Mouse (Mus musculus) left cerebral cortex, adult 6 months (tissue): ENCODE measurements around the gene Apoa5. TPM values are rescaled to one million over a fixed set of nuclear protein-coding genes. Genes with fewer than 3 reads are reported as not detected.

ENCODE experiments used
- long read RNA-seq, 2 experiments: library from polyadenylated mRNA; unstranded; transcript quantifications; one replicate each; pipeline ENCODE4 v2.0.0; 2019 to 2020
- polyA plus RNA-seq: library from polyadenylated mRNA; unstranded; fragments of <200 nt; fragmentation: Nextera tagmentation; gene quantifications from 2 replicates; pipeline ENCODE4 v1.2.3, GENCODE M21; 2021

Gene Apoa5
- not detected in 2 replicates for polyA plus RNA-seq
- long read RNA-seq, experiment 1: 0 reads
- long read RNA-seq, experiment 2: 0 reads

DNA sequence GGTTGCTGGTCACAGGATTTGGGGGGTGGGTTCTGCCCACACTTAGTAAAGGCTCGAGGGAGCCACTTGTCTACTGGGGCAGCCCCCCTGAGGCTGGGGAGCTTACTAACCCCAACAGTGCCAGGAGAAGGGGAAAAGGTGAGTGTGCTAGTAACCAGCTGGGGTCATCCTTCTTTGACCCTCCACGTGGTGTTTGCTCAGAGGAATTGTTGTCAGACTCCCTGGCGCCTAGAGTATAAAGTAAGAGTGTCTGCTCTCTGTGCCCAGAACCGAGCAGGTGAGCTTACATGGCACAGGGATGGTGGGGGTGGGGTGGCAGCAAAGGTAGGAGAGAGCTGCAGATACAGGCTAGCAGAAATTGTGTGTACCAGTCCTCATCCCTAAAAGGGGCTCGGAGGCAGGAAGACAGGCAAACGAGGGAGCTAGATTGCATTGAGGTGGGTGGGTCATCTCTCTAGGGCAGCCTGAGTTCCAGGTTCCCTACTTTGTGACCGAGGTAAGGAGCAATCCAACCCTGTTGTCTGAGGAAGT is at the start of gene Apoa5:
TSS of gene Apoa5 (plus strand) at position 291 of the 531 bp plus-strand sequence.

DNA sequence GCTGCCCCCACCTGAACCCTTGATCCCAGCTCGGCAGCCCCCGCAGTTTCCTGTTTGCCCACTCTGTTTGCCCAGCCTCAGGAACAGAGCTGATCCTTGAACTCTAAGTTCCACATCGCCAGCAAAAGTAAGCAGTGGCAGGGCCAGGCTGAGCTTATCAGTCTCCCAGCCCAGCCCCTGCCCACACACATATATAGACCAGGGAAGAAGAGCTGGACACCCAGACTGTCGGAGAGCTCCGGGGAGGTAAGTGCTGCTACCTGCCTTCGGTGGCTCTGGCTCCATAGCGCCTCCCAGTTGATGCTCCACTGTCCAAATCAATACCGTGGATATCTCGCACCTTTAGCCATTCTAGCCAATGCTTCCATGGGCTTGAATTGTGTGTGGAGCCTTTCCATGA is 39.9 kb upstream of the Apoa5 start, which contains the start of gene Apoa1:
TSS of gene Apoa1 (plus strand) at position 90 of the 400 bp plus-strand sequence.

DNA sequence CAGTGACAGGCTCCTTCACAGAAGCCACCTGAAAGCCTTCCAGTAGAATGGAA is 33.0 kb upstream of the Apoa5 start, which contains the start of gene Apoc3:
TSS of gene Apoc3 (minus strand) at position 41 of the 53 bp plus-strand sequence.

DNA sequence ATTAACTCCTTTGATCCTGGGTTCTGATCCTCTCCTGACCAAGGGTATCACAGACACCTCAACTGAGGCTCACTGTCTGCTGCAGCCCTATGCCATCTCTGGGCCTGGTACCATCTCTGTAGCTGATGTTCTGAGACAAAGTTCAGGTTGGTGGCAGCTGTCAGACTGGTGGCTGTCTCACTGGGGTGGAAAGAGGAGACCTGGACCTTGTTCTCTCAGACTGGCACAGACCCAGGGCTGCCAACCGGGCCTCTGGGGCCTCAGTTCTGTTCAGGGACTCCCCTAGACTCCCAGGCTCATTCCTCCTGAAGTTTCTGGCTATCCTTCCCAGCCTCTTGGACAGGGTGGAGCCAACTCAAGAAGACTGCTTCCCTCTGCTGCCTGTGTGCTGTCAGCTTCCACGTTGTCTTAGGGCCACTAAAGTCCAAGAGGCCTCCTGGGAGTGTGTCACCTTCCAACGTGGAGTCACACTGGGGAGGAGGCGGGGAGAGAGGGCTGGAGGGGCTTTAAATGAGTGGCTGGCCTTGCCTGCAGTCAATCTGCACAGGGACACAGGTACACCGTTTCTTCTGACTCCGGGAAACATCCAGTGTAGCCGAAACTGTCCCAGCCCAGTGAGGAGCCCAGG is 27.8 kb upstream of the Apoa5 start, which contains the start of gene Apoa4:
TSS of gene Apoa4 (plus strand) at position 171 of the 628 bp plus-strand sequence.

DNA sequence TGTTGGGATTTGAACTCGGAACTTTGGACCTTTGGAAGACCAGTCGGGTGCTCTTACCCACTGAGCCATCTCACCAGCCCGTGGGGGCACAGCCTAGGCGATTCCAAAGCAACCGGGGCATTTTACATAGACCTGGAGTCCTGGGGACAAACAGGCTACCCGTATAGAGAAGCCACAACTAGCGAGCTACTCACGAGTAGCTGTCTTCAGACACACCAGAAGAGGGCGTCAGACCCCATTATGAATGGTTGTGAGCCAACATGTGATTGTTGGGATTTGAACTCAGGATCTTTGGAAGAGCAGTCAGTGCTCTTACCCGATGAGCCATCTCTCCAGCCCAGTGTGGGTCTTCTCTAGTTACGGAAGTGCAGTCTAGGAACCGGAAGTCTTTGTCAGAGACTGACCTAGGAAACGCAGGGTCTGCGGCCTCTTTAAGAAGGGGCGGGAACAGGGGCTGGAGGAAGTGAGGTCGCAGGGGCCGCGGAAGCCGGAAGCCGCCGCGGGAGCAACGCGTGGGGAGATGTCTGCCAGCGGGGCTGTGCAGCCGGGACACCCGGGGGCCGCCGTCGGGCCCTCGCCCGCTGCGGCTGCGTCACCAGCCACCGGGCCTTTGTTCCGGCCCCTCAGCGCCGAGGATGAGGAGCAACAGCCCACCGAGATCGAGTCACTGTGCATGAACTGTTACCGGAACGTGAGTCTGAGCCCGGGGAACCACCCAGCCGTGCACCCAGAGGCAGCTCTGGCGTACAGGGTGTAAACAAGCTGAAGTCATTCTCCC is 4.4 kb downstream of the Apoa5 start, which contains the start of gene Zpr1:
TSS of gene Zpr1 (plus strand) at position 388 of the 778 bp plus-strand sequence.

DNA sequence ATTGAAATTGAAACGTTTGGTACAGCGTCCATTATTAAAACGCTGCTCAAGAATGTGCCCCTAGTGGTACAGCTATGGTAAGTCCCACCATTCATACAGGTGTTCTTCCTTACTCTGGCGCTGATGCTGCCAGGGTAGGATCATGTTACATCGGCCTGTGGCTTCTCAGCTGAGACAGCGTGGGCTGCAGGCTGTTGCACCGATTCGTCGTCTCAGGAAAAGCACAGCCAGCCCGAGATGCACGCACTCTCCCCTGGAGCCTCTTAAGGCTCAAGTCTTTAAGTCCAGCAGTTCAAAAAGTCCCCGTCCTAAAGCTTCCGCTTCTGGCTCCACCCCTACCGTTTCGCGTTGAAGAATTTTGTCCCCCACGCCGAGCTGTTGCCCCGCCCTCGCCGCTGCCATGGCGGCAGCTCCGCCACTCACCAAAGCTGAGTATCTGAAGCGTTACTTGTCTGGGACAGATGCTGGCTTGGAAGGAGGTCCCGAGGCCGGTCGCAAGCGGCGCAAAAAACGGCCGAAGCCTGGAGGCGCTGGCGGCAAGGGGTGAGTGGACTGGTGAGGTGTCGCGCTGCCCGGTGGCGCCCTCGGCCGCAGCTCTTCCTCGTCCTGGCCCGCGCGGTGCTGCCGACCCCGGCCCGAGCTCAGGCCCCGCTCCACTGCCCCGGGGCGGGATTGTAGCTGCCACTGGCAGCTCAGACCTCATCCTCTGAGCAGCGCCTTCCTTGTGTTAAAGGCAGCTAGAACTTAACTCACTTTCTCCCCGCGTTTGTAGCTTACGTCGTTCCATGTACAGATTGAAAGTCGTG is 14.4 kb downstream of the Apoa5 start, which contains the start of gene Bud13:
TSS of gene Bud13 (plus strand) at position 378 of the 806 bp plus-strand sequence.

DNA sequence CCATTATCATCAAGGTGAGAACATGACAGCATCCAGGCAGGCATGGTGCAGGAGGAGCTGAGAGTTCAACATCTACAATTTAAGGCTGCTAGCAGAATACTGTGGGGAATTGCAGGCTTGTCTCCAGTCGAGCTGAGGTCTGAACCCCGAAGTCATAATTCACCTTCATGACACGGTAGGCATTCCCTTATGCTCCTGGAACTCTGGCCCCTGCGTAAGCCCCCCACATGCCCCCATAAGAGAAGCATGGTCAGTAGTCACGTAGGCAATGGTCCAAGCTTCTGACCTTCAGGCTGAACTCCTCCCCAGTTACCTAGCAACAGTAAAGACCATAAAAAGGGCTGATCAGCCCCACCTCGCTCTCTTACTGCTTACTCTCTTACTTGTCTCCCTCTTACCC is 51.5 kb downstream of the Apoa5 start, which contains the start of gene 4931429L15Rik:
TSS of gene 4931429L15Rik (minus strand) at position 101 of the 400 bp plus-strand sequence.

Other genes starting within 250 kb of the Apoa5 start
- gene Apoa1, start 40.1 kb upstream of the Apoa5 start, polyA plus RNA-seq: 1.1 and 1.9 TPM in 2 replicates
- 1.7 and 2.2 TPM in 2 replicates for gene Apoc3, start 33.0 kb upstream of the Apoa5 start, polyA plus RNA-seq
- gene Apoa4, start 27.9 kb upstream of the Apoa5 start, polyA plus RNA-seq: not detected in 2 replicates
- 29.3 and 40.0 TPM in 2 replicates for gene Zpr1, start 4.4 kb downstream of the Apoa5 start, polyA plus RNA-seq
- gene Bud13, start 14.4 kb downstream of the Apoa5 start, polyA plus RNA-seq: 7.5 and 9.6 TPM in 2 replicates
- not detected in 2 replicates for gene 4931429L15Rik, start 51.4 kb downstream of the Apoa5 start, polyA plus RNA-seq